Mouse (Mus musculus) lung, postnatal 0 days (tissue): ENCODE data around the gene Gcnt2. TPM values are rescaled to one million over a fixed set of nuclear protein-coding genes. Genes with fewer than 3 reads are reported as not detected.

Source experiments
- ATAC-seq: fragments of 200-750 bp; cut with Nextera tagmentation; 2 replicates; pipeline ENCODE4 v1.8.0; 2017; ENCODE audit warnings: moderate library complexity
- DNase-seq: peaks from one replicate; pipeline ENCODE4 v3.0.0-alpha.2; 2016; ENCODE audit warnings: low spot score
- H3K27ac ChIP-seq: fragments of 300-500 bp; sonication (generic); 2 replicates; pipeline ENCODE4 v1.5.1; 2014; ENCODE audit warnings: antibody characterized with exemption, mild to moderate bottlenecking, low read length, mixed read lengths
- H3K27me3 ChIP-seq: fragments of 300-500 bp; sonication (generic); replicated peaks from 2 replicates; pipeline ENCODE4 v1.6.1; 2014; ENCODE audit warnings: low read length, mixed read lengths; ENCODE audit not compliant: insufficient read depth
- H3K36me3 ChIP-seq: fragments of 300-500 bp; sonication (generic); 2 replicates; pipeline ENCODE4 v1.6.1; 2014; ENCODE audit warnings: low read length, mixed read lengths; ENCODE audit not compliant: insufficient read depth
- H3K4me1 ChIP-seq: fragments of 300-500 bp; sonication (generic); 2 replicates; pipeline ENCODE4 v1.6.1; 2014; ENCODE audit warnings: antibody characterized with exemption, low read depth, low read length, mixed read lengths; ENCODE audit not compliant: insufficient read depth
- H3K4me2 ChIP-seq: fragments of 300-500 bp; sonication (generic); replicated peaks from 2 replicates; pipeline ENCODE4 v1.6.1; 2014; ENCODE audit warnings: low read depth, mild to moderate bottlenecking, low read length, moderate library complexity, mixed read lengths
- H3K4me3 ChIP-seq: fragments of 300-500 bp; sonication (generic); 2 replicates; pipeline ENCODE4 v1.5.1; 2014; ENCODE audit warnings: low read depth, low read length
- H3K9ac ChIP-seq: fragments of 300-500 bp; sonication (generic); replicated peaks from 2 replicates; pipeline ENCODE4 v1.6.1; 2014; ENCODE audit warnings: low read depth, mild to moderate bottlenecking
- H3K9me3 ChIP-seq: fragments of 300-500 bp; sonication (generic); 2 replicates; pipeline ENCODE4 v1.6.1; 2016; ENCODE audit warnings: low read length, mixed read lengths
- CTCF ChIP-seq: IDR thresholded peaks from 2 replicates; pipeline ENCODE4 v1.5.1; 2016; ENCODE audit warnings: antibody characterized with exemption, mild to moderate bottlenecking
- EP300 ChIP-seq: IDR thresholded peaks from 2 replicates; pipeline ENCODE4 v1.6.1; 2016; ENCODE audit warnings: antibody characterized with exemption, mild to moderate bottlenecking, control low read depth
- WGBS: fragments of 180-500 bp; shearing (Covaris S2); extraction: QIAGEN DNeasy Blood & Tissue Kit; methylation state at CpG from one replicate; pipeline ENCODE4 v1.1.7; 2014; 5-methylcytosine and 5-hydroxymethylcytosine counted together
- polyA plus RNA-seq: library from polyadenylated mRNA; unstranded; fragments of >200 nt; fragmentation: Nextera tagmentation; extraction: Ambion mirVana; gene quantifications from 2 replicates; pipeline ENCODE4 v1.2.1, GENCODE M21; 2015

Gcnt2 gene
- polyA plus RNA-seq, 1 experiment from 2014 or later: 10.9 TPM

- Histone ChIP-seq H3K4me3 (peak overlapping the region; percentile 46; the same call in 1 of the 2 replicates), H3K9me3 (no peaks in the 10 kb centered on the region), H3K36me3 (no peaks in the 10 kb centered on the region), H3K27me3 (no peaks in the 10 kb centered on the region), H3K27ac (peak overlapping the region; percentile 87), H3K4me1 (peaks cover 2% of the 10 kb centered on the region; the same call in 1 of the 2 replicates), H3K4me2 (peak overlapping the region; percentile 55), H3K9ac (no peak overlapping the region)
- TF ChIP-seq EP300 (no peak), CTCF (no peak)
- DNase-seq (no peak), ATAC-seq (no peak)
- WGBS: 54% methylated on average over 8 of the region's 8 CpGs
Measured at GRCm38 (mm10) chr13:40859225-40859624, 329 bp upstream of the Gcnt2 start.

GRCm38 (mm10) chr13:40863006-40863405 is 3.5 kb downstream of the Gcnt2 start:
- DNase-seq (no peak), ATAC-seq (no peak)
- Histone ChIP-seq H3K4me1 (no peaks in the 10 kb centered on the region), H3K27me3 (no peaks in the 10 kb centered on the region), H3K9me3 (no peaks in the 10 kb centered on the region), H3K9ac (no peak overlapping the region), H3K36me3 (no peaks in the 10 kb centered on the region), H3K4me2 (no peak overlapping the region), H3K27ac (no peak overlapping the region), H3K4me3 (no peak overlapping the region)
- 91% methylated on average over 9 of the region's 9 CpGs for WGBS
- no peak for TF ChIP-seq EP300
- TF ChIP-seq CTCF: no peak

GRCm38 (mm10) chr13:40868844-40869587 is 9.5 kb downstream of the Gcnt2 start:
- Histone ChIP-seq H3K4me2 (peak overlapping the region; percentile 22), H3K9ac (no peak overlapping the region), H3K27ac (peak overlapping the region; percentile 84), H3K4me3 (no peak overlapping the region), H3K9me3 (no peaks in the 10 kb centered on the region), H3K36me3 (no peaks in the 10 kb centered on the region), H3K27me3 (no peaks in the 10 kb centered on the region), H3K4me1 (peaks cover 6% of the 10 kb centered on the region)
- TF ChIP-seq EP300 (0 out of 2 replicates have a peak, but pooled peaks have one; percentile 52), CTCF (no peak)
- DNase-seq (peak; percentile 88), ATAC-seq (peak; percentile 90)
- WGBS: 12% methylated on average over 12 of the region's 16 CpGs

DNA sequence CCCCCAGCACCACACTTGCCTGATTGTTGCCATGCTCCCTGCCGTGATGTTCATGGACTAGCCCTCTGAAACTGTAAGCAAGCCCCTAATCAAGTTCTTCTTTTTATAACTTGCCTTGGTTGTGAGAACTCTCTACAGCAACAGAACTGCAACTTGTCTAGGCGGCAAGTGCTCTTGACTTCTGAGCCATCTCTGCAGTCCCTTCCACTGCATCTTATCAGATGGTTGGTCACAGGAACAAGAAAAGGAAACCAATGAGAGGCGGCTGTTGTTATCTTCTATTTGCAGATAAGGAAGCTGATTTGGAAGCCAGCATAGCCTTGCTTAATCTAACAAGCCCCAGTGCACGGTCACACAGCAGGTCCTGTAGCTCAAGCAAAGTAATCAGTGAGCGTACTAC is 14.5 kb downstream of the Gcnt2 start:
- WGBS: 46% methylated on average over 5 of the region's 5 CpGs
- no peak overlapping the region for H3K4me3 ChIP-seq
- H3K4me1 ChIP-seq: peaks cover 4% of the 10 kb centered on the region; the same call in 1 of the 2 replicates
- ATAC-seq (no peak), DNase-seq (no peak)
- TF ChIP-seq EP300 (no peak), CTCF (no peak)
- no peaks in the 10 kb centered on the region for H3K36me3 ChIP-seq
- no peak overlapping the region for H3K9ac ChIP-seq
- H3K27ac ChIP-seq: no peak overlapping the region
- H3K9me3 ChIP-seq: no peaks in the 10 kb centered on the region
- H3K4me2 ChIP-seq: no peak overlapping the region
- H3K27me3 ChIP-seq: no peaks in the 10 kb centered on the region

DNA sequence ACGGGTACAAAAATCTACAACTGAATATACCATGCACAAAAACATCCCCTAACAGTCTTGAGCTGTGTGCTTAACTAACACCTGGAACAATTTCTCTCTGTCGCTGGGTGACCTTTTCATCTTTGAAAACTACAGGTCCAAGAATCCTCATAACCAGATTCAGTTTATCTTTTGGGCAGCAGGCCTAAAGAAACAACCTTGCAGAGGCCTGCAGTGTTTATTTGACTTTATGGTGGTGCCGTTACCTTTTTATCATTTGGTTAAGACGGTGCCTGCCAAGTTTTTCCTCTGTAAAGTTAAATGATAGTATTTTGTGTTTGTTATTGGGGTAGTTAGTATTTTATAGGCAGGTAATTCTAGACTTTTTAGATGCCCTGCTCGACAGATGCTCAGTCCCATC is 15.9 kb downstream of the Gcnt2 start:
- 55% methylated on average over 5 of the region's 5 CpGs for WGBS
- TF ChIP-seq EP300 (no peak), CTCF (no peak)

GRCm38 (mm10) chr13:40877589-40877988 is 18.0 kb downstream of the Gcnt2 start:
- no peaks in the 10 kb centered on the region for H3K36me3 ChIP-seq
- no peak overlapping the region for H3K4me2 ChIP-seq
- no peak for DNase-seq
- no peak for ATAC-seq
- TF ChIP-seq EP300 (no peak), CTCF (no peak)
- H3K27me3 ChIP-seq: no peaks in the 10 kb centered on the region
- H3K4me1 ChIP-seq: no peaks in the 10 kb centered on the region
- 77% methylated on average over 4 of the region's 4 CpGs for whole genome bisulfite sequencing
- H3K9ac ChIP-seq: no peak overlapping the region
- H3K9me3 ChIP-seq: no peaks in the 10 kb centered on the region
- H3K27ac ChIP-seq: no peak overlapping the region
- no peak overlapping the region for H3K4me3 ChIP-seq

More for the DNA sequence above, 15.9 kb downstream of the Gcnt2 start:
- Histone ChIP-seq H3K4me3 (no peak overlapping the region), H3K4me1 (no peaks in the 10 kb centered on the region), H3K4me2 (no peak overlapping the region), H3K36me3 (no peaks in the 10 kb centered on the region), H3K27ac (no peak overlapping the region), H3K9ac (no peak overlapping the region), H3K9me3 (no peaks in the 10 kb centered on the region), H3K27me3 (no peaks in the 10 kb centered on the region)
- ATAC-seq: no peak
- no peak for DNase-seq
